ENCODE assay signal across 22 mouse cellular contexts in the genomic region with DNA sequence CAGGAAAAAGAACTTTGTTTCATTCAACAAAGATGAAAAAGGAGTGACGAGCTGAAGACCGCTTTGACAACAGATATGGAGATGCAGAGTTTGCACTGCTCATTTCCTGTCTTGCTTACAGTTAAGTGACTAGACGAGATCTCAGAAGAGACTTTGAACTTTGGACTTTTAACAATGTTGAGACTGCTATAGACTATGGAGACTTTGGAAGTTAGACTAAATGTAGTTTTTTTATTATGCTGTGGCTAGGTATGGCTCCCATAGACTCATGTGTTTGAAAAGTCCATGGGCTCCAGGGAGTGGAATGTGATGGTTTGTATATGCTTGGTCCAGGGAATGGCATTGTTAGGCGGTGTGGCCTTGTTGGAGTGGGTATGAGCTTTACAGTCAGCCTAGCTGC.
"Had no signal": no experiment of that assay in that cellular context is flagged by ENCODE, and none has a peak within 500 bp of the region (broad histone marks: within the 10 kb centered on the region; RNA-seq: fewer than 3 reads in every experiment).

No protein-coding gene starts in this region.

- H3K4me2 ChIP-seq: heart, embryonic 12.5 days; hindbrain, embryonic 13.5 days; hindbrain, embryonic 15.5 days; limb, embryonic 12.5 days; liver, embryonic 11.5 days; liver, embryonic 13.5 days; liver, embryonic 15.5 days had no signal

- H3K27me3 ChIP-seq: heart, embryonic 12.5 days; hindbrain, embryonic 13.5 days; hindbrain, embryonic 15.5 days; limb, embryonic 12.5 days; liver, embryonic 13.5 days; liver, embryonic 15.5 days had no signal

- ATAC-seq: hindbrain, postnatal 0 days had no signal

- H3K9ac ChIP-seq: heart, embryonic 12.5 days; hindbrain, embryonic 13.5 days; hindbrain, embryonic 15.5 days; limb, embryonic 12.5 days; liver, embryonic 13.5 days; liver, embryonic 15.5 days had no signal

- H3K27ac ChIP-seq: gastrocnemius, adult 2 months; heart, adult 2 months; hindbrain, embryonic 13.5 days; hindbrain, embryonic 15.5 days; hindbrain, postnatal 0 days; left cerebral cortex, adult 2 months; limb, embryonic 10.5 days; limb, embryonic 12.5 days; liver, embryonic 13.5 days; liver, embryonic 15.5 days had no signal

- H3K4me3 ChIP-seq: gastrocnemius, adult 2 months; heart, adult 2 months; heart, embryonic 12.5 days; hindbrain, embryonic 13.5 days; hindbrain, embryonic 15.5 days; left cerebral cortex, adult 2 months; limb, embryonic 10.5 days; limb, embryonic 12.5 days; liver, embryonic 13.5 days; liver, embryonic 15.5 days had no signal

- H3K4me1 ChIP-seq: hindbrain, embryonic 13.5 days; limb, embryonic 10.5 days; limb, embryonic 12.5 days; liver, embryonic 13.5 days; liver, embryonic 15.5 days had no signal

- DNase-seq: gastrocnemius, adult 2 months; gastrocnemius, postnatal 10 days; gastrocnemius, postnatal 25 days; heart, adult 11 months; heart, adult 2 months; heart, postnatal 14 days; heart, postnatal 36 days; kidney, adult 18-20 months; kidney, adult 8-10 months; kidney, postnatal 14 days; kidney, postnatal 36 days; liver; liver, embryonic 13.5 days had no signal

- H3K36me3 ChIP-seq: hindbrain, embryonic 13.5 days; hindbrain, embryonic 15.5 days; limb, embryonic 10.5 days; liver, embryonic 13.5 days; liver, embryonic 15.5 days had no signal

- H3K9me3 ChIP-seq: hindbrain, embryonic 13.5 days; hindbrain, embryonic 15.5 days; limb, embryonic 10.5 days; limb, embryonic 12.5 days; liver, embryonic 13.5 days; liver, embryonic 15.5 days had no signal
